Mouse (Mus musculus) gastrocnemius, postnatal 4 days (tissue): ENCODE results near the gene Rcor3. TPM values are rescaled to one million over a fixed set of nuclear protein-coding genes. Genes with fewer than 3 reads are reported as not detected.

Source experiments
- DNase-seq, 2 experiments: peaks; one replicate each; pipeline ENCODE4 v3.0.0; 2021 to 2022; ENCODE audit warnings: low spot score in 2 of 2, mixed read lengths in 2 of 2
- total RNA-seq, 2 experiments: library from RNA; stranded (reverse); gene quantifications; 2 replicates each; pipeline ENCODE4 v1.2.3; 2021

Rcor3 gene
- total RNA-seq, 2 experiments from 2014 or later: 38.8 to 40.7 TPM

- peak in 1 of 2 experiments; percentile 43 for DNase-seq
Measured at GRCm38 (mm10) chr1:192070618-192071051, 67.2 kb downstream of the Rcor3 start.

- DNase-seq: peak; percentile 38 to 39
Measured at GRCm38 (mm10) chr1:192069971-192070591, 67.8 kb downstream of the Rcor3 start.

- no peak for DNase-seq
Measured at GRCm38 (mm10) chr1:192068188-192068587, 69.7 kb downstream of the Rcor3 start.

GRCm38 (mm10) chr1:192066956-192067355 is 70.9 kb downstream of the Rcor3 start:
- no peak for DNase-seq

- DNase-seq: no peak
Measured at GRCm38 (mm10) chr1:192063209-192063946, 74.5 kb downstream of the Rcor3 start.

- no peak for DNase-seq
Measured at GRCm38 (mm10) chr1:192062682-192063081, 75.2 kb downstream of the Rcor3 start.

GRCm38 (mm10) chr1:192061666-192062306 is 76.1 kb downstream of the Rcor3 start:
- DNase-seq: peak; percentile 48 to 61

GRCm38 (mm10) chr1:192058911-192059310 is 79.0 kb downstream of the Rcor3 start:
- no peak for DNase-seq

- no peak for DNase-seq
Measured at GRCm38 (mm10) chr1:192053726-192054125, 84.1 kb downstream of the Rcor3 start.

- no peak for DNase-seq
Measured at GRCm38 (mm10) chr1:192052986-192053385, 84.9 kb downstream of the Rcor3 start.

- DNase-seq: no peak
Measured at GRCm38 (mm10) chr1:192052461-192052860, 85.4 kb downstream of the Rcor3 start.

Other genes starting within 250 kb of the Rcor3 start
- 1 to 10 TPM; 7.6 to 9.3 TPM for gene Slc30a1, start 231.3 kb downstream of the Rcor3 start, total RNA-seq
- gene Rd3, start 160.7 kb downstream of the Rcor3 start, total RNA-seq: not detected
- gene Traf5, start 45.5 kb downstream of the Rcor3 start, total RNA-seq: 10 to 100 TPM; 26.2 to 28.6 TPM
- under 1 TPM; 0.10 to 0.12 TPM for gene Kcnh1, start 52.7 kb upstream of the Rcor3 start, total RNA-seq